Mouse (Mus musculus) heart, postnatal 4 days (tissue): ENCODE data around the gene Poldip2. TPM values are rescaled to one million over a fixed set of nuclear protein-coding genes. Genes with fewer than 3 reads are reported as not detected.
A peak's percentile ranks its signal among the peaks of the same experiment; 100 is the strongest.

Experiments used
- DNase-seq: peaks from one replicate; pipeline ENCODE4 v3.0.0; 2021
- total RNA-seq, 2 experiments: library from RNA; stranded (reverse); gene quantifications; 2 replicates each; pipeline ENCODE4 v1.2.3; 2021

Gene Poldip2
- total RNA-seq, 2 experiments from 2014 or later: 148 to 152 TPM

- DNase-seq: no peak
Measured at GRCm38 (mm10) chr11:78544449-78545111, 32.6 kb downstream of the Poldip2 start.

- DNase-seq: no peak
Measured at GRCm38 (mm10) chr11:78545181-78545580, 33.2 kb downstream of the Poldip2 start.

- DNase-seq: no peak
Measured at GRCm38 (mm10) chr11:78547718-78548460, 35.9 kb downstream of the Poldip2 start.

- DNase-seq: no peak
Measured at GRCm38 (mm10) chr11:78549491-78549987, 37.5 kb downstream of the Poldip2 start.

GRCm38 (mm10) chr11:78550168-78551058, 38.4 kb downstream of the Poldip2 start, which contains the start of gene Tmem97:
Gene Tmem97, minus strand, starts transcription at chr11:78550777.
- DNase-seq: peak; percentile 95

- DNase-seq: no peak
Measured at GRCm38 (mm10) chr11:78551059-78551398, 39.0 kb downstream of the Poldip2 start.

GRCm38 (mm10) chr11:78555623-78556022, 43.6 kb downstream of the Poldip2 start:
- peak; percentile 14 for DNase-seq

- DNase-seq: no peak
Measured at GRCm38 (mm10) chr11:78556070-78556469, 44.1 kb downstream of the Poldip2 start.

GRCm38 (mm10) chr11:78557241-78557640, 45.2 kb downstream of the Poldip2 start:
- no peak for DNase-seq

- peak; percentile 82 for DNase-seq
Measured at GRCm38 (mm10) chr11:78560447-78560846, 48.5 kb downstream of the Poldip2 start.

- DNase-seq: no peak
Measured at GRCm38 (mm10) chr11:78566775-78567174, 54.8 kb downstream of the Poldip2 start.

- no peak for DNase-seq
Measured at GRCm38 (mm10) chr11:78567614-78568013, 55.6 kb downstream of the Poldip2 start.

GRCm38 (mm10) chr11:78568827-78569226, 56.8 kb downstream of the Poldip2 start:
- DNase-seq: no peak

GRCm38 (mm10) chr11:78569806-78570205, 57.8 kb downstream of the Poldip2 start:
- DNase-seq: no peak

- no peak for DNase-seq
Measured at GRCm38 (mm10) chr11:78571441-78571840, 59.4 kb downstream of the Poldip2 start.

- DNase-seq: no peak
Measured at GRCm38 (mm10) chr11:78571854-78572253, 59.9 kb downstream of the Poldip2 start.

Other genes starting within 250 kb of the Poldip2 start
- gene BC030499, start 221.4 kb upstream of the Poldip2 start, total RNA-seq: 1 to 10 TPM; 1.2 to 1.4 TPM
- 10 to 100 TPM; 32.6 to 33.2 TPM for gene Spag5, start 210.7 kb upstream of the Poldip2 start, total RNA-seq
- gene Aldoc, start 189.2 kb upstream of the Poldip2 start, total RNA-seq: 1 to 10 TPM; 3.3 to 3.6 TPM
- gene Pigs, start 183.8 kb upstream of the Poldip2 start, total RNA-seq: 10 to 100 TPM; 27.0 to 27.2 TPM
- gene Unc119, start 168.7 kb upstream of the Poldip2 start, total RNA-seq: 10 to 100 TPM; 13.5 to 14.6 TPM
- gene Foxn1, start 125.6 kb upstream of the Poldip2 start, total RNA-seq: not detected
- not detected for gene Slc13a2, start 90.0 kb upstream of the Poldip2 start, total RNA-seq
- gene Slc46a1, start 46.5 kb upstream of the Poldip2 start, total RNA-seq: 1 to 10 TPM; 2.3 to 3.5 TPM
- gene Sarm1, start 14.4 kb upstream of the Poldip2 start, total RNA-seq: under 1 TPM; 0.12 to 0.27 TPM
- gene Vtn, start 13.1 kb upstream of the Poldip2 start, total RNA-seq: 1 to 10 TPM; 4.8 to 8.6 TPM
- gene Sebox, start 8.7 kb upstream of the Poldip2 start, total RNA-seq: not detected
- 10 to 100 TPM; 18.3 to 19.6 TPM for gene Tmem199, start within 50 bp of the Poldip2 start, total RNA-seq
- gene Tnfaip1, start 24.1 kb downstream of the Poldip2 start, total RNA-seq: 10 to 100 TPM; 69.6 to 71.6 TPM
- gene Ift20, start 24.2 kb downstream of the Poldip2 start, total RNA-seq: 10 to 100 TPM; 56.3 to 58.9 TPM
- gene Tmem97, start 38.6 kb downstream of the Poldip2 start, total RNA-seq: 10 to 100 TPM; 31.4 to 32.3 TPM
- gene Nlk, start 185.2 kb downstream of the Poldip2 start, total RNA-seq: 10 to 100 TPM; 20.6 to 20.8 TPM
- 10 to 100 TPM; 22.2 to 22.3 TPM for gene Ccnq, start 239.5 kb downstream of the Poldip2 start, total RNA-seq